Mouse (Mus musculus) bone marrow macrophage, adult 2 months (primary cell): ENCODE data around the gene Prss32.

ENCODE experiments used
- CTCF ChIP-seq: IDR thresholded peaks from 2 replicates; pipeline ENCODE4 v1.5.1; 2012; ENCODE audit warnings: low read depth, mild to moderate bottlenecking, low read length, moderate library complexity
- POLR2A ChIP-seq: IDR thresholded peaks from 2 replicates; pipeline ENCODE4 v1.6.1; 2012; ENCODE audit warnings: mild to moderate bottlenecking, low read depth, low read length, borderline replicate concordance

DNA sequence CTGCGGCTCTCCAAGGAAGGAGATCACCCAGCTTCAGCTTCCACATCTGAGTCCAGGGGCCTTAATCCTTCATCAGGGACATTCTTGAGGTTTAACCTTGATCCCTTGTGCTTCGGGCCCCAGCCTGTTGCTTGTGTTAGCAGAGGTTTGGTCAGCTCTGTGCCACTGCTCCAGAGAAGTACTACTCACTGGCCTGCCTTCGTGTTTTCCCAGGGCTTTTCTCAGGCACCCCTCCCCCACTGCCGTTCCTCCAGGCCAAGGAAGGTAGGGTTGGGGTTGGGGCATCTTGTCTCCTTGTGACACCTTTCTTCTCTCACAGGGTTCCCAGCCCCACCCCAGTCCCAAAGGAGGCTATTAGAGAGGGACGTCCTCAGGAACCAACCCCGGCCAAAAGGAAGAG is 21.6 kb upstream of the Prss32 start:
- TF ChIP-seq CTCF: no peak
- no peak for TF ChIP-seq POLR2A
